Mouse (Mus musculus): ENCODE measurements around the gene Lmo4. TPM values are rescaled to one million over a fixed set of nuclear protein-coding genes. Genes with fewer than 3 reads are reported as not detected.

Gene Lmo4
- polyA plus RNA-seq, 1 experiment, result 338 TPM

DNA sequence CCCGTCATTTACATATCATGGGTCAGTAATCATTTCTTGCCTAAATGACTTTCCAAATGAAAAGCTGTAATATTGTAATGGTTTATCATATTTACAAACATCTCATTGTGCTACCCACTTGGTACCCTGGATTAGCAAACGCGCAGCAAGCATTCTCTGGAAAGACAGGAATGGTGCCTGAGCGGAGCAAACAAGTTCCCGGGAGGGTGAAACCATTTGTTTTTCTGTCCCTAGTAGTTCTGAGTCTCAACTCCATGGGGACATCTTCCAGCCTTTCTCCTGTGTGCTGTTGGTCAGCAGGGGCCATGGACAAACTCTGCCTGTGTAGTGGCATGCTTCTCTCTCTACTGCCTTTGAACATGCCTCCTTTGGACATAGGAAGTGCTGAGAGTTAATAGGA, 64.2 kb downstream of the Lmo4 start:
- TF ChIP-seq CTCF (IDR thresholded peaks at IDR 0.05; ENCODE audit: extremely low read depth, insufficient read depth, low read length), result no peak
- no peak for TF ChIP-seq POLR2A (IDR thresholded peaks at IDR 0.05; ENCODE audit: extremely low read depth, insufficient read depth, low read length)

DNA sequence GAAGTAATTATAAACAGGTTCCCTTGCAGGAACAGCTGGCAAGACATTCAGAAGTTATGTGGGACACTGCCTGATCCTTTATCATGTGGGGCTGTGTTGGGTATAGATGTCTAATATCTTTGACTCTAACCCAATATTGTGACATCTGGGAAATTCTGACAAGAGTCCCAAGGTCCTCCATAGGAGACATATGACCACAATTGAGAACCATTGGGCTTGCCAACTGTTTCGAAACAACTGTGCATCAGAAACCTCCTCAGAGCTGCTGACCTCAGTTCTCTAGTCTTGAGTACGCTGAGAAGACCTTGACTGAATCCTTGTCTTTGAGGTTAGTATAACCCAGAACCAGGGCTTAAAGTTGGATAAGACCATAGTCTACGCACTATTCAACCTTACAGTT, 66.4 kb downstream of the Lmo4 start:
- H3K4me3 ChIP-seq (ENCODE audit: insufficient read depth, low read length), result no peak overlapping the region
- no peak overlapping the region for H3K27ac ChIP-seq (ENCODE audit: insufficient read depth, low read length)
- TF ChIP-seq POLR2A (IDR thresholded peaks at IDR 0.05; ENCODE audit: extremely low read depth, insufficient read depth, low read length), result no peak
- TF ChIP-seq CTCF (IDR thresholded peaks at IDR 0.05; ENCODE audit: extremely low read depth, insufficient read depth, low read length), result no peak
- H3K4me1 ChIP-seq (ENCODE audit: control insufficient read depth, insufficient read depth, low read length), result no peaks in the 10 kb centered on the region

More for the DNA sequence above, 64.2 kb downstream of the Lmo4 start:
- Histone ChIP-seq H3K4me3 (ENCODE audit: insufficient read depth, low read length) (no peak overlapping the region), H3K27ac (ENCODE audit: insufficient read depth, low read length) (no peak overlapping the region), H3K4me1 (ENCODE audit: control insufficient read depth, insufficient read depth, low read length) (no peaks in the 10 kb centered on the region)
